ENCODE assay signal across 8 mouse cellular contexts in genomic region chr7:89841670-89842403, GRCm38 (mm10).
DNase-seq lines count a peak whose midpoint lies in the region; ATAC-seq lines count a peak whose summit lies in the region.

No protein-coding gene starts in this region.

- H3K4me1 ChIP-seq in hindbrain, embryonic 14.5 days (replicated peaks; ENCODE audit: control insufficient read depth, insufficient read depth, low read length): no peaks in the 10 kb centered on the region

- no peak overlapping the region for H3K4me3 ChIP-seq in hindbrain, embryonic 14.5 days (replicated peaks; ENCODE audit: low read length)

- H3K9ac ChIP-seq in hindbrain, embryonic 14.5 days: no peak overlapping the region

- DNase-seq in NIH3T3 (ENCODE audit: low read depth): peak; percentile 98
- peak; percentile 88 for DNase-seq in cerebellum, adult 9-10 months
- peak; percentile 71 to 91 for DNase-seq in frontal cortex, postnatal 14 days (ENCODE audit: low spot score in 2 of 2)
- peak; percentile 98 for DNase-seq in hindbrain, embryonic 14.5 days (ENCODE audit: low spot score)
- peak; percentile 92 to 93 for DNase-seq in layer of hippocampus, postnatal 10 days (ENCODE audit: low spot score in 2 of 2)
- peak; percentile 96 for DNase-seq in lung, postnatal 36 days
- peak; percentile 83 for DNase-seq in retina, postnatal 7 days (ENCODE audit: low read depth, low spot score)
- DNase-seq in urinary bladder, postnatal 10 days (ENCODE audit: low spot score): peak; percentile 36

- no peaks in the 10 kb centered on the region for H3K27me3 ChIP-seq in hindbrain, embryonic 14.5 days (ENCODE audit: control insufficient read depth, insufficient read depth, low read length)

- no peaks in the 10 kb centered on the region for H3K9me3 ChIP-seq in hindbrain, embryonic 14.5 days (ENCODE audit: control insufficient read depth, low read length)

- ATAC-seq in hindbrain, embryonic 14.5 days (ENCODE audit: low FRiP score): peak; percentile 80; the same call in 1 of the 2 replicates

- WGBS in hindbrain, embryonic 14.5 days: 36% methylated on average over 15 of the region's 15 CpGs

- H3K36me3 ChIP-seq in hindbrain, embryonic 14.5 days (replicated peaks; ENCODE audit: control insufficient read depth, insufficient read depth): no peaks in the 10 kb centered on the region

- no peak overlapping the region for H3K4me2 ChIP-seq in hindbrain, embryonic 14.5 days (replicated peaks)

- H3K27ac ChIP-seq in hindbrain, embryonic 14.5 days: no peak overlapping the region

Comparison
In these comparisons a context has a peak if more than half of its experiments do, and no peak if none do; other contexts are left out.
1. DNase-seq: peak in every context shown above with its lines; median percentile 98 in NIH3T3; 98 in hindbrain, embryonic 14.5 days; 96 in lung, postnatal 36 days; 92 in layer of hippocampus, postnatal 10 days; 88 in cerebellum, adult 9-10 months; 83 in retina, postnatal 7 days; 81 in frontal cortex, postnatal 14 days; 36 in urinary bladder, postnatal 10 days.